Mouse (Mus musculus): Measurements from ENCODE around the gene Lrrfip1. TPM values are rescaled to one million over a fixed set of nuclear protein-coding genes. Genes with fewer than 3 reads are reported as not detected.

The Lrrfip1 gene
- polyA plus RNA-seq, 1 experiment, result 98.7 TPM

GRCm38 (mm10) chr1:91051461-91052094, 53.0 kb downstream of the Lrrfip1 start:
- peaks cover 28% of the 10 kb centered on the region for H3K4me1 ChIP-seq (ENCODE audit: control insufficient read depth, insufficient read depth, low read length)
- TF ChIP-seq CTCF (IDR thresholded peaks at IDR 0.05; ENCODE audit: low read depth, low read length), result no peak
- TF ChIP-seq POLR2A (IDR thresholded peaks at IDR 0.05; ENCODE audit: borderline replicate concordance, low read depth, low read length), result no peak
- H3K4me3 ChIP-seq (ENCODE audit: insufficient read depth, low read length), result peak overlapping the region; percentile 69
- H3K27ac ChIP-seq (ENCODE audit: insufficient read depth, low read depth, low read length), result peak overlapping the region; percentile 72

GRCm38 (mm10) chr1:91052747-91053181, 54.2 kb downstream of the Lrrfip1 start:
- Histone ChIP-seq H3K4me1 (ENCODE audit: control insufficient read depth, insufficient read depth, low read length) (peaks cover 29% of the 10 kb centered on the region), H3K27ac (ENCODE audit: insufficient read depth, low read depth, low read length) (peak overlapping the region; percentile 79), H3K4me3 (ENCODE audit: insufficient read depth, low read length) (peak overlapping the region; percentile 69)
- no peak for TF ChIP-seq CTCF (IDR thresholded peaks at IDR 0.05; ENCODE audit: low read depth, low read length)
- no peak for TF ChIP-seq POLR2A (IDR thresholded peaks at IDR 0.05; ENCODE audit: borderline replicate concordance, low read depth, low read length)

- Histone ChIP-seq H3K4me1 (ENCODE audit: control insufficient read depth, insufficient read depth, low read length) (peaks cover 35% of the 10 kb centered on the region), H3K4me3 (ENCODE audit: insufficient read depth, low read length) (peak overlapping the region; percentile 88), H3K27ac (ENCODE audit: insufficient read depth, low read depth, low read length) (peak overlapping the region; percentile 79)
- TF ChIP-seq POLR2A (IDR thresholded peaks at IDR 0.05; ENCODE audit: borderline replicate concordance, low read depth, low read length), result no peak
- no peak for TF ChIP-seq CTCF (IDR thresholded peaks at IDR 0.05; ENCODE audit: low read depth, low read length)
These were observed 54.9 kb downstream of the Lrrfip1 start for GRCm38 (mm10) chr1:91053218-91054073.

GRCm38 (mm10) chr1:91054074-91054471, 55.5 kb downstream of the Lrrfip1 start:
- TF ChIP-seq POLR2A (IDR thresholded peaks at IDR 0.05; ENCODE audit: borderline replicate concordance, low read depth, low read length) (no peak), CTCF (IDR thresholded peaks at IDR 0.05; ENCODE audit: low read depth, low read length) (no peak)
- peaks cover 39% of the 10 kb centered on the region for H3K4me1 ChIP-seq (ENCODE audit: control insufficient read depth, insufficient read depth, low read length)
- H3K4me3 ChIP-seq (ENCODE audit: insufficient read depth, low read length), result peak overlapping the region; percentile 88
- H3K27ac ChIP-seq (ENCODE audit: insufficient read depth, low read depth, low read length), result peak overlapping the region; percentile 73

GRCm38 (mm10) chr1:91054815-91055214, 56.3 kb downstream of the Lrrfip1 start:
- H3K4me1 ChIP-seq (ENCODE audit: control insufficient read depth, insufficient read depth, low read length), result peaks cover 35% of the 10 kb centered on the region
- H3K4me3 ChIP-seq (ENCODE audit: insufficient read depth, low read length), result peak overlapping the region; percentile 45
- TF ChIP-seq CTCF (IDR thresholded peaks at IDR 0.05; ENCODE audit: low read depth, low read length) (no peak), POLR2A (IDR thresholded peaks at IDR 0.05; ENCODE audit: borderline replicate concordance, low read depth, low read length) (no peak)
- H3K27ac ChIP-seq (ENCODE audit: insufficient read depth, low read depth, low read length), result peak overlapping the region; percentile 64

- Histone ChIP-seq H3K4me3 (ENCODE audit: insufficient read depth, low read length) (peak overlapping the region; percentile 51), H3K4me1 (ENCODE audit: control insufficient read depth, insufficient read depth, low read length) (peaks cover 35% of the 10 kb centered on the region), H3K27ac (ENCODE audit: insufficient read depth, low read depth, low read length) (peak overlapping the region; percentile 64)
- no peak for TF ChIP-seq POLR2A (IDR thresholded peaks at IDR 0.05; ENCODE audit: borderline replicate concordance, low read depth, low read length)
- no peak for TF ChIP-seq CTCF (IDR thresholded peaks at IDR 0.05; ENCODE audit: low read depth, low read length)
These were observed 57.2 kb downstream of the Lrrfip1 start for GRCm38 (mm10) chr1:91055744-91056143.

GRCm38 (mm10) chr1:91056416-91056815, 57.9 kb downstream of the Lrrfip1 start:
- TF ChIP-seq CTCF (IDR thresholded peaks at IDR 0.05; ENCODE audit: low read depth, low read length) (no peak), POLR2A (IDR thresholded peaks at IDR 0.05; ENCODE audit: borderline replicate concordance, low read depth, low read length) (no peak)
- peaks cover 36% of the 10 kb centered on the region for H3K4me1 ChIP-seq (ENCODE audit: control insufficient read depth, insufficient read depth, low read length)
- H3K27ac ChIP-seq (ENCODE audit: insufficient read depth, low read depth, low read length), result peak overlapping the region; percentile 64
- peak overlapping the region; percentile 51 for H3K4me3 ChIP-seq (ENCODE audit: insufficient read depth, low read length)

- peak overlapping the region; percentile 64 for H3K27ac ChIP-seq (ENCODE audit: insufficient read depth, low read depth, low read length)
These were observed 59.0 kb downstream of the Lrrfip1 start for GRCm38 (mm10) chr1:91057311-91058245.

GRCm38 (mm10) chr1:91058251-91058650, 59.7 kb downstream of the Lrrfip1 start:
- no peak for TF ChIP-seq POLR2A (IDR thresholded peaks at IDR 0.05; ENCODE audit: borderline replicate concordance, low read depth, low read length)
- TF ChIP-seq CTCF (IDR thresholded peaks at IDR 0.05; ENCODE audit: low read depth, low read length), result no peak
- no peak overlapping the region for H3K4me3 ChIP-seq (ENCODE audit: insufficient read depth, low read length)
- H3K4me1 ChIP-seq (ENCODE audit: control insufficient read depth, insufficient read depth, low read length), result peaks cover 54% of the 10 kb centered on the region
- 0 out of 2 replicates have a peak overlapping the region, but pooled peaks have one; percentile 64 for H3K27ac ChIP-seq (ENCODE audit: insufficient read depth, low read depth, low read length)

More at GRCm38 (mm10) chr1:91057311-91058245, 59.0 kb downstream of the Lrrfip1 start:
- TF ChIP-seq CTCF (IDR thresholded peaks at IDR 0.05; ENCODE audit: low read depth, low read length) (no peak), POLR2A (IDR thresholded peaks at IDR 0.05; ENCODE audit: borderline replicate concordance, low read depth, low read length) (no peak)
- peak overlapping the region; percentile 51 for H3K4me3 ChIP-seq (ENCODE audit: insufficient read depth, low read length)
- peaks cover 48% of the 10 kb centered on the region for H3K4me1 ChIP-seq (ENCODE audit: control insufficient read depth, insufficient read depth, low read length)

Measured in bone marrow macrophage, adult 2 months (primary cell).